In genomic region chr16:22149659-22150345, GRCm38 (mm10) we compare ENCODE assay signal across 23 mouse cellular contexts. TPM values are rescaled to one million over a fixed set of nuclear protein-coding genes. Genes with fewer than 3 reads are reported as not detected.
DNase-seq lines count a peak whose midpoint lies in the region; ATAC-seq and TF ChIP-seq lines count a peak whose summit lies in the region.
"Had no signal": no experiment of that assay in that cellular context is flagged by ENCODE, and none has a peak within 500 bp of the region (broad histone marks: within the 10 kb centered on the region; RNA-seq: fewer than 3 reads in every experiment).

No protein-coding gene starts in this region.

- H3K27ac ChIP-seq in heart, embryonic 12.5 days (ENCODE audit: poor library complexity, severe bottlenecking) = peak overlapping the region; percentile 81
- H3K27ac ChIP-seq in limb, embryonic 13.5 days = no peak overlapping the region
- no peak overlapping the region for H3K27ac ChIP-seq in limb, embryonic 10.5 days
- H3K27ac ChIP-seq: embryonic facial prominence, embryonic 13.5 days; hindbrain, embryonic 13.5 days; kidney, embryonic 15.5 days; limb, embryonic 12.5 days; liver, embryonic 13.5 days; lung, embryonic 15.5 days had no signal

- WGBS in heart, embryonic 12.5 days = 56% methylated on average over 10 of the region's 10 CpGs
- 46% methylated on average over 10 of the region's 10 CpGs for WGBS in limb, embryonic 13.5 days
- WGBS in limb, embryonic 10.5 days = 63% methylated on average over 10 of the region's 10 CpGs

- no peaks in the 10 kb centered on the region for H3K9me3 ChIP-seq in heart, embryonic 12.5 days (replicated peaks)
- H3K9me3 ChIP-seq in limb, embryonic 13.5 days = no peaks in the 10 kb centered on the region
- H3K9me3 ChIP-seq in limb, embryonic 10.5 days (replicated peaks) = no peaks in the 10 kb centered on the region
- H3K9me3 ChIP-seq in E14TG2a.4 (ENCODE audit: low read length) = no peaks in the 10 kb centered on the region
- H3K9me3 ChIP-seq: embryonic facial prominence, embryonic 13.5 days; hindbrain, embryonic 13.5 days; kidney, embryonic 15.5 days; limb, embryonic 12.5 days; liver, embryonic 13.5 days; lung, embryonic 15.5 days had no signal

- no peak for TF ChIP-seq CTCF in E14TG2a.4 (conservative IDR thresholded peaks at IDR 0.05; ENCODE audit: low read length)

- H3K9ac ChIP-seq in heart, embryonic 12.5 days = no peak overlapping the region
- H3K9ac ChIP-seq in limb, embryonic 13.5 days = peak overlapping the region; percentile 25; the same call in 1 of the 2 replicates
- H3K9ac ChIP-seq: embryonic facial prominence, embryonic 13.5 days; hindbrain, embryonic 13.5 days; kidney, embryonic 15.5 days; limb, embryonic 12.5 days; liver, embryonic 13.5 days; lung, embryonic 15.5 days had no signal

- H3K4me2 ChIP-seq in heart, embryonic 12.5 days = peak overlapping the region; percentile 42
- no peak overlapping the region for H3K4me2 ChIP-seq in limb, embryonic 13.5 days (replicated peaks)
- H3K4me2 ChIP-seq: embryonic facial prominence, embryonic 13.5 days; hindbrain, embryonic 13.5 days; kidney, embryonic 15.5 days; liver, embryonic 13.5 days had no signal

- ATAC-seq in heart, embryonic 12.5 days (ENCODE audit: insufficient number of reproducible peaks, low FRiP score) = no peak
- no peak for ATAC-seq in limb, embryonic 13.5 days (ENCODE audit: low FRiP score, low read depth)
- ATAC-seq: inflammation-experienced regulatory T-cells, adult 6 months had no signal

- no peak overlapping the region for H3K4me3 ChIP-seq in heart, embryonic 12.5 days
- H3K4me3 ChIP-seq in limb, embryonic 13.5 days = no peak overlapping the region
- H3K4me3 ChIP-seq in limb, embryonic 10.5 days = no peak overlapping the region
- H3K4me3 ChIP-seq in E14TG2a.4 (replicated peaks; ENCODE audit: low read length) = peak overlapping the region; percentile 29; the same call in 1 of the 2 replicates
- H3K4me3 ChIP-seq: embryonic facial prominence, embryonic 13.5 days; hindbrain, embryonic 13.5 days; kidney, embryonic 15.5 days; limb, embryonic 12.5 days; liver, embryonic 13.5 days; lung, embryonic 15.5 days; myocyte had no signal

- no peaks in the 10 kb centered on the region for H3K36me3 ChIP-seq in heart, embryonic 12.5 days
- peaks cover 8% of the 10 kb centered on the region; the same call in 1 of the 2 replicates for H3K36me3 ChIP-seq in limb, embryonic 13.5 days
- peaks cover 28% of the 10 kb centered on the region for H3K36me3 ChIP-seq in limb, embryonic 10.5 days
- peaks cover 8% of the 10 kb centered on the region for H3K36me3 ChIP-seq in E14TG2a.4 (ENCODE audit: insufficient read depth, low read length)
- H3K36me3 ChIP-seq: embryonic facial prominence, embryonic 13.5 days; hindbrain, embryonic 13.5 days; liver, embryonic 13.5 days; lung, embryonic 15.5 days had no signal

- no peaks in the 10 kb centered on the region for H3K27me3 ChIP-seq in heart, embryonic 12.5 days (replicated peaks)
- no peaks in the 10 kb centered on the region for H3K27me3 ChIP-seq in limb, embryonic 13.5 days
- no peaks in the 10 kb centered on the region for H3K27me3 ChIP-seq in limb, embryonic 10.5 days (ENCODE audit: low read depth, poor library complexity, severe bottlenecking)
- peaks cover 6% of the 10 kb centered on the region for H3K27me3 ChIP-seq in E14TG2a.4 (ENCODE audit: insufficient read depth, low read length)
- H3K27me3 ChIP-seq: embryonic facial prominence, embryonic 13.5 days; hindbrain, embryonic 13.5 days; kidney, embryonic 15.5 days; limb, embryonic 12.5 days; liver, embryonic 13.5 days; lung, embryonic 15.5 days had no signal

- no peak for DNase-seq in heart, adult 18-20 months
- DNase-seq in limb, embryonic 10.5 days (ENCODE audit: low spot score) = no peak
- DNase-seq in R1 (ENCODE audit: low read depth, low spot score) = peak; percentile 75
- no peak for DNase-seq in adrenal gland, postnatal 14 days
- DNase-seq in layer of hippocampus, postnatal 25 days (ENCODE audit: extremely low spot score in 1 of 2, low spot score in 1 of 2) = no peak
- DNase-seq: cerebellum, adult 8-10 months; kidney, postnatal 4 days; layer of hippocampus, adult 9-11 months; liver, embryonic 13.5 days; lung, postnatal 4 days; midbrain, embryonic 14.5 days; thymus, adult 18-20 months; thymus, postnatal 4 days had no signal

- peaks cover 74% of the 10 kb centered on the region for H3K4me1 ChIP-seq in heart, embryonic 12.5 days (replicated peaks)
- H3K4me1 ChIP-seq in limb, embryonic 13.5 days = peaks cover 39% of the 10 kb centered on the region
- peaks cover 37% of the 10 kb centered on the region for H3K4me1 ChIP-seq in limb, embryonic 10.5 days
- H3K4me1 ChIP-seq in E14TG2a.4 (replicated peaks; ENCODE audit: low read depth, low read length) = peaks cover 95% of the 10 kb centered on the region

RNA-seq across cellular contexts. Expression of gene Igf2bp2, which starts 13.3 kb away (rescaled TPM):
- polyA plus RNA-seq in heart, embryonic 12.5 days (2016; fragmentation: Nextera tagmentation; extraction: Ambion mirVana) = 85.3 and 92.7 TPM in 2 replicates
- total RNA-seq in heart, adult 18-20 months (2021) = 1 to 10 TPM; 4.1 to 6.1 TPM
- 110 and 117 TPM in 2 replicates for polyA plus RNA-seq in limb, embryonic 13.5 days (2015; fragmentation: Nextera tagmentation; extraction: Ambion mirVana)
- 203 and 204 TPM in 2 replicates for polyA plus RNA-seq in limb, embryonic 10.5 days (2016; fragmentation: Nextera tagmentation; extraction: Ambion mirVana)
- 12.8 and 20.4 TPM in 2 replicates for total RNA-seq in adrenal gland, postnatal 14 days (2021)
- total RNA-seq in layer of hippocampus, postnatal 25 days (2021) = under 1 TPM; 0.33 to 0.42 TPM
